Mouse (Mus musculus) ES-Bruce4 (cell line): ENCODE measurements around the gene Glipr1. TPM values are rescaled to one million over a fixed set of nuclear protein-coding genes. Genes with fewer than 3 reads are reported as not detected.

Experiments used
- H3K27ac ChIP-seq: 2 replicates; pipeline ENCODE4 v1.5.1; 2012; ENCODE audit warnings: low read length, inconsistent platforms; ENCODE audit not compliant: insufficient read depth
- H3K27me3 ChIP-seq: 2 replicates; pipeline ENCODE4 v1.6.1; 2012; ENCODE audit warnings: mild to moderate bottlenecking, low read length, inconsistent platforms; ENCODE audit not compliant: control insufficient read depth, poor library complexity, insufficient read depth, severe bottlenecking
- H3K36me3 ChIP-seq: 2 replicates; pipeline ENCODE4 v1.6.1; 2012; ENCODE audit warnings: inconsistent platforms, mild to moderate bottlenecking, low read length, moderate library complexity; ENCODE audit not compliant: control insufficient read depth, poor library complexity, insufficient read depth, severe bottlenecking
- H3K4me1 ChIP-seq: one replicate; pipeline ENCODE4 v1.8.1; 2011; ENCODE audit warnings: low read length; ENCODE audit not compliant: control insufficient read depth, insufficient read depth
- H3K4me3 ChIP-seq: 2 replicates; pipeline ENCODE4 v1.5.1; 2011; ENCODE audit warnings: low read depth, mild to moderate bottlenecking, low read length
- H3K9ac ChIP-seq: 2 replicates; pipeline ENCODE4 v1.6.1; 2012; ENCODE audit warnings: low read depth, mild to moderate bottlenecking, inconsistent platforms; ENCODE audit not compliant: poor library complexity, severe bottlenecking
- H3K9me3 ChIP-seq: replicated peaks from 2 replicates; pipeline ENCODE4 v1.6.1; 2012; ENCODE audit warnings: mild to moderate bottlenecking, low read length, inconsistent platforms; ENCODE audit not compliant: control insufficient read depth, poor library complexity, insufficient read depth, severe bottlenecking
- CTCF ChIP-seq: IDR thresholded peaks from one replicate; pipeline ENCODE4 v1.8.1; 2011; ENCODE audit warnings: low read depth, low read length
- EP300 ChIP-seq: IDR thresholded peaks from 2 replicates; pipeline ENCODE4 v1.6.1; 2011; ENCODE audit warnings: low read depth, low read length; ENCODE audit not compliant: insufficient read depth
- POLR2A ChIP-seq: IDR thresholded peaks from one replicate; pipeline ENCODE4 v1.8.1; 2011; ENCODE audit warnings: low read length; ENCODE audit not compliant: insufficient read depth
- polyA plus RNA-seq: library from polyadenylated mRNA; stranded (reverse); fragments of >200 nt; gene quantifications from 2 replicates; pipeline ENCODE4 v1.2.4, GENCODE M21; 2011; ENCODE audit warnings: low read depth; ENCODE audit not compliant: missing spikeins, insufficient read depth, insufficient read length

The Glipr1 gene
- polyA plus RNA-seq, 1 experiment, result not detected

DNA sequence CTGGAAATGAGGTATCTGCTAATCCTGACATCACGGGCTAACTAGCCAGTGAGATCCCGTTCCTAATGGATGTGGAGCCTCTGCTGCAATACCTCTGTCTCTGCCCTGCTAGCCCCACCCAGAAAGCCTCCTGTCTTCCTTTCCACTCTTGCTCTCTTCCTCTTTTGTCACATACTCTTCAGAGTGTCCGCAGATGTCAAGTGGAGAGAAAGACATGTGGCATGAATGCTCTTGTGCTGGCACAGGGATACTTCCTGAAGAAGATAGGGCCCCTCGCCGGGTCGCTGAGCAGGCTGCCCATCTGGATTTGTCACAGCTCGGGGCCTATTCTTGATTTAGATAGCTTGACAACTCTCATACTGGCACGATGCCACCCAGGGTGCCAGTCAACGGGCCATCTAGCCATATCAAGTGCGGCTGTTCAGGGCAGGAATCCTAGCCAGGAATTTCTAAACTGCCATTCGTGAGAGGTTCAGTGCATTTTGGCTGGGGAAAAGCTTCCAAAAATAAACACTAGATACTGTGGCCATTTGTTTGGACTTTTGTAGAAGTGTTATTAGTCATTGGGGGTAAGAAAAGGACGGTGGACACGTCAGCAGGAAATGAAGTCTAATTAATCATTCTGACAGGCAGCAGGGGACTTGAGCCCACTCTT, 65.8 kb downstream of the Glipr1 start:
- H3K4me1 ChIP-seq, result no peaks in the 10 kb centered on the region
- H3K27ac ChIP-seq, result no peak overlapping the region
- H3K9me3 ChIP-seq, result no peaks in the 10 kb centered on the region
- no peak overlapping the region for H3K9ac ChIP-seq
- no peak overlapping the region for H3K4me3 ChIP-seq
- no peaks in the 10 kb centered on the region for H3K27me3 ChIP-seq
- no peak for TF ChIP-seq POLR2A
- no peak for TF ChIP-seq CTCF
- TF ChIP-seq EP300, result no peak
- no peaks in the 10 kb centered on the region for H3K36me3 ChIP-seq

DNA sequence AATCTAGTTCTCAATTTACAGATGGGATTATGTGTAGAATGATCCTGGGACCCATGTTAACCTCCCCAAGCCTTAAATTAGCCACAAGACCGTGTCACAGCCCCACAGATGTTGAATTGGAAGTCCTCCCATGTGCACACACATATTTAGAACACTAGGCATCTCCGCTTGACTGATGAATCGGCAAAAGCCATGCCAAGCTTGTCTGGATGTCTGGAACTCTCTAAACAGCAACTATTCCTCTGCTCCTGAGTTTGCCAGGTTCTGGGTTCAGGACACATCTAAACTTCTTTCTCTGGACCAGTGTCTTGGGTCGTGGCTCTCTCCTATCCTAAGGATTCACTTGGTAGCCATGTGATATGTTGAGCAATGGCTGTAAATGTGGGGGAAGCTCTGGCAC, 66.4 kb downstream of the Glipr1 start:
- Histone ChIP-seq H3K27me3 (no peaks in the 10 kb centered on the region), H3K9ac (no peak overlapping the region), H3K4me1 (no peaks in the 10 kb centered on the region), H3K36me3 (no peaks in the 10 kb centered on the region), H3K9me3 (no peaks in the 10 kb centered on the region), H3K27ac (no peak overlapping the region), H3K4me3 (no peak overlapping the region)
- no peak for TF ChIP-seq EP300
- no peak for TF ChIP-seq POLR2A
- TF ChIP-seq CTCF, result no peak

Other genes with a start within 250 kb of the Glipr1 start
- 63.6 and 77.1 TPM in 2 replicates for gene Krr1, start 30.0 kb downstream of the Glipr1 start, polyA plus RNA-seq
- not detected in 2 replicates for gene Glipr1l1, start 57.6 kb upstream of the Glipr1 start, polyA plus RNA-seq
- gene Glipr1l2, start 80.7 kb upstream of the Glipr1 start, polyA plus RNA-seq, result not detected in 2 replicates
- gene Glipr1l3, start 157.7 kb upstream of the Glipr1 start, polyA plus RNA-seq, result not detected in 2 replicates
- gene Caps2, start 161.0 kb upstream of the Glipr1 start, polyA plus RNA-seq, result 1.3 and 1.7 TPM in 2 replicates